Mouse (Mus musculus) kidney, adult 11 months (tissue): ENCODE results near the gene Ncam2.
A peak's percentile ranks its signal among the peaks of the same experiment; 100 is the strongest.

Experiments
- DNase-seq: peaks from one replicate; pipeline ENCODE4 v3.0.0; 2022

Gene Ncam2

DNA sequence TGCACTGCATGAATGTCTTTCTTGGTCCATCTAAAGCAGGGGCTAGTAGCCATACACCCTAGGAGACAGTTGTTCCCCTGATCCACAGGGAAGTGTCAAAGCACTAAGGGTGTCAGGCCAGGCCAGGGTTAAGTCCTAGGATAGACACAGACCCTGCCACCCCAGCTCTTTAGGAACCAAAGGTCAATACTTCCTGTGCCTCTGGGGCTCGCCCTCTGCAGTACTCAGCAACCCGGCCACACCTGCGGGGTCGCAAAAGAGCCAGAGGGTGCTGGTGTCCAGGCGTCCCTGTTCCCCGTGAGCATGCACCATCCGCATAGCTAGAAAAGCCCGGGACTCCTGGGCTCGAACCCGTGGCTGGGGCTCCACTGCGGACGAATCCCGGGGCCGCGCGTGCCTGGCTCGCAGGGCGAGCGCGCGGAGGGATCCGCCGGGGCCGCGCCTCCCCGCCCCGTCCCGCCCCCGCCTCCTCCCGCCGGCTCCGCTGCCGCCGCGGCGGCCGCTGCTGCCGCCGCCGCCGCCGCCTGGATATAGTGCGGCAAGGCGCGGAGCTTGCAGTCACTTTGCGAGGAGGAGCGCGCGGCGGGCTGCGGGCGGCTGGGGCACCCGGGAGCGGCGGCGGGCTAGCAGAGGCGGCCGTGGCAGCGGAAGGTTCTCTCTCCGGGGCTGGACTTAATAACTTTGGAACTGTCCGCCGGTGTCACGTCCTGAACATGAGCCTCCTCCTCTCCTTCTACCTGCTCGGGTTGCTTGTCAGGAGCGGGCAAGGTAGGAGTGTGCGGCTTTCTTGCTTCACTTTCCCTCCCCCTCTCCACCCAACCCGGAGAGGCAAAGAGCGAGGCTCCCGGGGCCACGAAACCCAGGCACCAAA lies at the start of gene Ncam2:
Gene Ncam2 (plus strand): TSS at position 497 of the 871 bp plus-strand sequence.
- DNase-seq: peak; percentile 42

- DNase-seq: no peak
These were observed 29.7 kb upstream of the Ncam2 start for GRCm38 (mm10) chr16:81170828-81171227.

DNA sequence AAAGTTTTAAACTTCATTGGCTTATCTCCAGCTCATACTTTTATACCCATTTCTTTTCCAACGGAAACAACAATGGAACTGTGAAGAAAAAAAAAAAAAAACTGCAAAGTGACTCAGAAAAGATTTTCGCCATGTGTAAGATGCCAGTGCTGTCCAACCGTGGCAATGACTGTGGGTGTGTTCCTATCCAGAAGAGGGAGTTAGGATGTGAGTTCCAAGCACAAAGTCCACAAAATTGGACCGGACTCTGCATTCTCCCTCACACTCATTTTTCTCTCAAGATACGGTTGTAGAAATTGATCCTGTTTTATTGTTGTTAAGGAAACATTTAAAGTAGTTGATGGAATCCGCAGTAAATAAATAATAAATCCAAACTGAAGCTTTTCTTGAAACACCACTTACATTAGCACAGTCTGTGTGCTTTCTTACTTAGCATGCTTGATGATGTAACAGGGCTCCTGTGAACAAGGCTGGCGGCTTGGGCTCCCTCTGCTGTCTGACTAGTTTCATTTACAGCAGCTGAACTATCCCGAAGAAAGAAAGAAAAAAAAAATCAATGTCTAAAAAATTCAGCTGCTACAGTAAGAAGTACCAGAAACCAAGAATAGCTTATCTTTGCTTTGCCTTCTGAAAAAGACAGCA lies 25.1 kb upstream of the Ncam2 start:
- peak; percentile 27 for DNase-seq

DNA sequence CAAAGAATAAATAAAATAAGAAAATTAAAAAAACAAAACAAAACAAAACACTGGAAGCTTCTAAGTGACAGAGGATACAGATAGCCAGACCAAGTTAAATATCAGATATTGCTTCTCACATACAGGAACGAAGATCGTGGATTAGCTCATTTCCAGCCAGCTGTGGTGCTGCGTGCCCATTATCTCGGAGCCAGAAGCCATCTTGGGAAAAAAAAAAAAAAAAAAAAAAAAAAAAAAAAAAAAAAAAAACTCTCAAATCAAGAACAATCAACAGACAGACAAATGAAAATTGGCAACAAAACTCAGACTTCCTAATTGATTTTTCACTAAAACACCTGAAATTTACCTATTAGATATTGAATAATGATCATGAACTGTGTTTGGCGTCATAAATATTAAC lies 20.7 kb upstream of the Ncam2 start:
- DNase-seq: no peak

DNA sequence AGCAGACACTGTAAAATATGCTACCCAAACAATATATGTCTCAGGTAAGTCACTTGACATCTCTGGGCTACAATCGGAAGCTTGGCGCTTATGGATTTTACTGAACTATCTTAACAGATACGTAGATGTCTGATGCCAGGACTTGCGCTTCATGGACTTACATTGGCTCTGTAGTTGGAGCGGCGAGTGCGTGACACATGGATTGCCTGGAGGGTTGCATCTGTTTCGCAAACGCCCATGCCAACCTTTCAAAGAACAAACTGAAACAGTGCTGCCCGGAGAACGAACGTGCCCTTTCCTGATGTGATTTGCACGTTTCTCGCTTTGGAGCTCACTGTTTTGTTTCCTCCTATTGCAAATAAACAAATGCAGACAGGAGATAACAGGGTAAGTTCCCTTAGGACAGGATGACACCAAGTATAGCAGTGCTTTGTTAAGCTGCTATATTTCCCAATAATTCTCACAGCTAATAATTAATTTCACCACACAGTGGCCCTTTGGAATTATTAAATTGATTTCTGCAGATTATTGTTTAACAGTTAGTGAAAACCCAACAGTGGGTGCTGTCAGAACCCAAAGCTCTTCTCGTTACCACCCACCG lies 12.8 kb upstream of the Ncam2 start:
- DNase-seq: no peak

GRCm38 (mm10) chr16:81191621-81192020 lies 8.9 kb upstream of the Ncam2 start:
- DNase-seq: peak; percentile 5

- no peak for DNase-seq
These were observed 7.9 kb upstream of the Ncam2 start for GRCm38 (mm10) chr16:81192607-81193006.

GRCm38 (mm10) chr16:81199467-81199866 lies 1.0 kb upstream of the Ncam2 start:
- no peak for DNase-seq

DNA sequence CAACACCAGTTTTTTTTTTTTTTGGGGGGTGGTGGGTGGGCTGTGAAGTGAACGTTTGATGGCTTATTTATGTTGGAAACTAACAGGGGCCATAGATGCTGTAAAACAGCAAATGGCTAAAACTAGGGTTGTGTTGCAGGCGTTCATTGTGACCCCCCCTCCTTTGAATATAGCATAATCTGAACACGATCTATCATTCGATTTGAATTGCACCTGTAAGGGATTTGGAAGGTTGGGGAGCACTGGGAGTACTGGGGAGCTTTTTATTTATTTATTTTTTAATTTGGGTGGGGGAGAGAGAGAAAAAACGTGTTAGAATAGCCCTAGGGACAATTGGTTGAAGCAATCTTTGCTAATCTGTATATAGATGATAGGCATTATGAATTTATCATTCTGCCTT lies 974 bp downstream of the Ncam2 start:
- DNase-seq: no peak

DNA sequence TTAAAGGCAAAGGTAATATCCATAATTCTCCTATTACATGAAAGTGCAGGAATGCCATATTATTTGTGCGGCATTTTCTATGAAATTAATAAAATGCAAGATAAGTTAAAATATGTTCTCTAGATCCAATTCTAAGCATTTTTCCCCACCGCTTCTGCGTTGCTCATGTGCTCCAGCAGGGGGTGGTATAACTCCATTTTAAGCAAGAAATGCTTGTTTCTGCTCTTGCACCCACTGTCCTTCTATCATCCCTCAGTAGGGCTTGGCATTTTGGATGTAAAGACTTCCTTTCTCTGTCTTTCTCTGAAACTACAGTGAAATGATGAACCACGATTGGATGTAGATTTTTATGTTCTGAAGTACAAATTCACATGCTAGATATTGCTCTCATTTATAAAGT lies 1.5 kb downstream of the Ncam2 start:
- DNase-seq: no peak

DNA sequence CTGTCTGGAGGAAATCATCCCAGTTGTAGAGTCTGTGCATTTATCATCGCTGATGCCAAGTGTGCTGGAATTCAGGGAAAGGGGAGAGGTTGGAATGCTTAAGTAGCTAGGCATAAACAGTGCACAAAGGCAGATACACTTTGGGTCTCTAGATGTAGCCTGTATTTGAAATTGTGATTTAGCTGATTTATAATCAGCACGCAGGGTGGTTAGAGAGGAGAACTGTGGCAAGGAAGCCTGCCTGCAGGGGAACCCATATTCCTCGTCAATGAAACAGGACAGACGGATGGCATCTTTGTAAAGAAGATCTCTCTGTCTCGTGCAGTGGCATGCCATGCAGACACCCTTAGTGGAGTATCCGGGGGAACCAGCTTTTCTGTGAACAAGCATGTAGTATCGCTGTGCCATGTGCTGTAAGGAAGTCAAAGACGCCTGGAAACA lies 2.2 kb downstream of the Ncam2 start:
- no peak for DNase-seq

- no peak for DNase-seq
These were observed 4.0 kb downstream of the Ncam2 start for GRCm38 (mm10) chr16:81204405-81205034.

DNA sequence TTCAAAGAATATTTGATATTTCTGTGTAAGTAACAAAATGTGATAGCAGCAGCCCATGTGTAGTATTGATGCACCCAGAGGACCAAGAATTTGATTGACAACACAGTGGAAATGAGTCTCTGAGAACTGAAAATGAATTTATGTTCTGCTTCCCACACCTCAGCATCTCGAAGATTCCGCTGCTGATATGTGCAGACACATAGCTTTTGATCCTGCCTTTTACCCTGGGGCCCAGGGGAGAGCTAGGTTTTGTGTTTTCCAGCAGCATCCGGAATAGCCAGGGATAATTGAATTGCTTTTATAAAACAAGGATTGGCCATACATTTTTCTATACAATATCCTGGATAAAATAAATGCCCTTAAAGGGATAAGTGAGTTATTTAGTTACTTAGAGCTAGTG lies 20.7 kb downstream of the Ncam2 start:
- no peak for DNase-seq

GRCm38 (mm10) chr16:81223841-81224240 lies 23.3 kb downstream of the Ncam2 start:
- DNase-seq: no peak

DNA sequence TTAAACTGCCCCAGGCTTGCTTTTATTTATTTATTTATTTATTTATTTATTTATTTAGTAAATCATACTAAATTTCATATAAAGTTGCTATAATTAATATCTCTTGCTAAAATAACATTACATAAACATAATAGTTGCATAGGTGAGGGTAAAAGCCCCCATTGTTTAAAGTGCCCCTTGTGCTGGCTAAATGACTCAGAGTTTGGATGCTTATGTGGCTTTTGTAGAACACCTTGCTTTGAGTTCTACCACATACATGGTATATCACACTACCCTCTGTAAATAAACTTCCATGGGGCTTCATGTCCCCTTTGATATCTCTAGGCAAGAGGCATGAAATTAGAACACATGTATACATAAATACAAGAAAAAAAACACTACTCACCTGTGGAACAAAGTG lies 23.8 kb downstream of the Ncam2 start:
- no peak for DNase-seq

DNA sequence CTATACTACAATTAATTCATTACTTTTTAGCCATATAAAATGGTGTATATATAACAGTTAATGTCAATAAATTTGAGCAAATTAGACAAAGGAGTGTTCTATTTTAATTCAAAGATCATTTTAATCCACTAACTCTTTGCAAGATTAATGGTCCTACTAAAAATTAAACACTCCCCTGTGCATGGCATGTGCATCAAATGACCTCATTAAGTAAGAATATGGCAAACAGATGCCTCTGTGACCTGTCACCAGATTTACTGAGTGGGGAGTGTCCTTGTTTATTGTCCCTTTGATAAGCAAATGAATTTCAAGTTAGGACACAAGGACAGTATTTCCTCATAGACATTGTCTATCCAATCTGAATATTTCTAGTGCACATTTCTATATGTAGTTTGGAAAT lies 54.4 kb downstream of the Ncam2 start:
- DNase-seq: no peak

- no peak for DNase-seq
These were observed 59.9 kb downstream of the Ncam2 start for GRCm38 (mm10) chr16:81260429-81260828.

- DNase-seq: no peak
These were observed 73.3 kb downstream of the Ncam2 start for GRCm38 (mm10) chr16:81273597-81274360.

GRCm38 (mm10) chr16:81284241-81284640 lies 83.7 kb downstream of the Ncam2 start:
- DNase-seq: peak; percentile 8

DNA sequence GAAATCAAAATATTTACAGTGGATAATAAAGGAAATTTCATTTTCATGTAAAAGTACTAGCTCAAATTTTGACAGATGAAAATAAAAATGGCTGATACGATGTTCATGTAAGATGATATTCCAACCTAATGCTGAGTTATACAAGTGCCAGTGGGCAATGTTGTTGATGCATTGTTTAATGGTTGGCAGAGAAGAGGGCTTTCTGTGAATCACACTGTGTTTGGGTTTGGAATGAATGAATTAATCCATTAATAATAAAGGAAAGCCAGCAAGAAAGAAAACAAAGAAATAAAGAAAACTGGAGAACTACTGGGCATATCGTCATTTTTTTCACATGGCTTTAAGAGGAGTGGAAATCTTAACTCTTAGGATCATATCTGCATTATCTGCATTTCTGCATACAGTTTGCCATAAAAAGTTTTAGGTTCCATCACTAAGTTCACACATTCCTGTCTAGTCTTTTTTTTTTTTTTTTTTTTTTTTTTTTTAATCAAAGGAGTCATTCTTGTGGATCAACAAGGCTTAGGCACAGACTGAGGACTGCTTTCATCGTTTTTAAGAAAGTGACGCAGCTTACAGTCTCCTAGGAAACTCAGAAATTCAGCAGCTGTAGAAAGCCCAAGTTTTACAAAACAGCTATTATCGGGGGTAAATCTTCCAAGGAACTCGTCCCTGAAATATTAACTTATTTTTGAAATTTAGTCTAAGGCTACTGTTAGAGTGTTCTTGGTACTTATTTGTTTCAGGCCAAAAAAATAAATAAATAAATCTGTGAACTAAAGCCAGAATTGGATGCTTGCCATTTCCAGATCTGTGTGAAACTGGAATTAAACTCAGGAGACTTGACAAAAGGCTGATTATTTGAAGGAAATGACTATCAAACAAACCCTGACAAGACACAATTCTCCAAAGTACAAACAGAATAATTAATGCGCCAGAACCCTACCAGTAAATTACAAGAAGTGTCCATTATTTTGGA lies 84.7 kb downstream of the Ncam2 start:
- DNase-seq: no peak

DNA sequence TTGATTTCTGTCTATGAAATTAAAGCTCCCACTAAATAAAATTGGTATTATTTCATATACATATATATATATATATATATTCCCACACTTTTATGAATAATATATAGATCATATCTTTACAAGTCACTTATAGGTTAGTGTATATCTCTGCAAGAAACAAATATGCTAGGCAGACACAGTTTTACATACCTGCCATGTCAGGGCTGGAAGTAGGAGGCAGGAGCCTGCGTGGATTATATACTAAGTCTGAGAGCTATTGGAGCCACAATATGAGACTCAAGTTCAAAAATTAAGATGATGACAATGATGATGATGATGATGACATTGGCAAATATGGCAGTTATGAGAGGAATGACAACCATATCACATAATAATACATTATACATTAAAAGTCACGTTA lies 85.4 kb downstream of the Ncam2 start:
- DNase-seq: no peak
